Mouse (Mus musculus) left cerebral cortex, adult 18-20 months (tissue): ENCODE measurements around the gene Rep15. TPM values are rescaled to one million over a fixed set of nuclear protein-coding genes. Genes with fewer than 3 reads are reported as not detected.

ENCODE experiments used
- total RNA-seq, 2 experiments: library from RNA; stranded (reverse); gene quantifications; 2 replicates each; pipeline ENCODE4 v1.2.3; 2021

The Rep15 gene
- total RNA-seq, 2 experiments from 2014 or later: 1.4 to 2.6 TPM

Other genes starting within 250 kb of the Rep15 start
- gene Arntl2, start 236.5 kb upstream of the Rep15 start, total RNA-seq: 10 to 100 TPM in 1 of 2 experiments, 1 to 10 TPM in 1; 5.9 to 10.2 TPM
- gene Smco2, start 182.5 kb upstream of the Rep15 start, total RNA-seq: not detected
- 10 to 100 TPM; 54.5 to 60.4 TPM for gene Ppfibp1, start 144.1 kb upstream of the Rep15 start, total RNA-seq
- not detected for gene 1700034J05Rik, start 78.2 kb upstream of the Rep15 start, total RNA-seq
- 10 to 100 TPM; 45.3 to 48.1 TPM for gene Mrps35, start 10.2 kb downstream of the Rep15 start, total RNA-seq
- under 1 TPM in 1 of 2 experiments, not detected in 1; 0.33 TPM for gene Mansc4, start 54.4 kb downstream of the Rep15 start, total RNA-seq
- 10 to 100 TPM; 22.0 to 22.1 TPM for gene Klhl42, start 58.8 kb downstream of the Rep15 start, total RNA-seq
- 1 to 10 TPM; 5.1 to 5.9 TPM for gene Pthlh, start 231.6 kb downstream of the Rep15 start, total RNA-seq